Mouse (Mus musculus) intestine, embryonic 14.5 days (tissue): ENCODE results near the gene Mrpl12. TPM values are rescaled to one million over a fixed set of nuclear protein-coding genes. Genes with fewer than 3 reads are reported as not detected.
"Not testable (repeated sequence)": the region's sequence is repeated elsewhere in the genome, so short reads cannot be mapped to it uniquely, and the experiment has no call there.

Source experiments
- ATAC-seq: fragments of 200-750 bp; cut with Nextera tagmentation; replicated peaks from 2 replicates; pipeline ENCODE4 v1.8.0; 2017; ENCODE audit warnings: low read depth, moderate number of reproducible peaks, moderate TSS enrichment, moderate library complexity; ENCODE audit not compliant: low FRiP score, low TSS enrichment
- DNase-seq: peaks from one replicate; pipeline ENCODE4 v3.0.0-alpha.2; 2018; ENCODE audit warnings: low spot score
- H3K27ac ChIP-seq: fragments of 300-500 bp; sonication (generic); 2 replicates; pipeline ENCODE4 v1.5.1; 2014; ENCODE audit warnings: low read depth, mild to moderate bottlenecking, control low read depth
- H3K27me3 ChIP-seq: fragments of 300-500 bp; sonication (generic); replicated peaks from 2 replicates; pipeline ENCODE4 v1.6.1; 2014; ENCODE audit warnings: low read length, control low read depth; ENCODE audit not compliant: control insufficient read depth, insufficient read depth
- H3K36me3 ChIP-seq: fragments of 300-500 bp; sonication (generic); 2 replicates; pipeline ENCODE4 v1.6.1; 2014; ENCODE audit warnings: low read length, control low read depth; ENCODE audit not compliant: control insufficient read depth, insufficient read depth
- H3K4me1 ChIP-seq: fragments of 300-500 bp; sonication (generic); replicated peaks from 2 replicates; pipeline ENCODE4 v1.6.1; 2014; ENCODE audit warnings: low read length, control low read depth, mixed read lengths; ENCODE audit not compliant: control insufficient read depth, insufficient read depth
- H3K4me2 ChIP-seq: fragments of 300-500 bp; sonication (generic); 2 replicates; pipeline ENCODE4 v1.6.1; 2014; ENCODE audit warnings: low read length
- H3K4me3 ChIP-seq: fragments of 300-500 bp; sonication (generic); 2 replicates; pipeline ENCODE4 v1.5.1; 2014; ENCODE audit warnings: low read depth, low read length, control low read depth, mixed read lengths
- H3K9ac ChIP-seq: fragments of 300-500 bp; sonication (generic); 2 replicates; pipeline ENCODE4 v1.6.1; 2014; ENCODE audit warnings: mild to moderate bottlenecking, low read length
- H3K9me3 ChIP-seq: fragments of 300-500 bp; sonication (generic); 2 replicates; pipeline ENCODE4 v1.6.1; 2016; ENCODE audit warnings: low read length, control low read depth; ENCODE audit not compliant: control insufficient read depth
- WGBS: fragments of 180-500 bp; shearing (Covaris S2); extraction: QIAGEN DNeasy Blood & Tissue Kit; methylation state at CpG from one replicate; pipeline ENCODE4 v1.1.7; 2014; 5-methylcytosine and 5-hydroxymethylcytosine counted together
- polyA plus RNA-seq: library from polyadenylated mRNA; unstranded; fragments of >200 nt; fragmentation: Nextera tagmentation; extraction: Ambion mirVana; gene quantifications from 2 replicates; pipeline ENCODE4 v1.2.1, GENCODE M21; 2014

The Mrpl12 gene
- polyA plus RNA-seq, 1 experiment from 2014 or later: 226 TPM

GRCm38 (mm10) chr11:120508290-120508870 lies 24.0 kb downstream of the Mrpl12 start:
- Histone ChIP-seq H3K27ac (peak overlapping the region; percentile 7; the same call in 1 of the 2 replicates), H3K27me3 (no peaks in the 10 kb centered on the region), H3K9ac (no peak overlapping the region), H3K4me3 (no peak overlapping the region), H3K4me2 (no peak overlapping the region), H3K36me3 (no peaks in the 10 kb centered on the region), H3K9me3 (no peaks in the 10 kb centered on the region), H3K4me1 (peaks cover 4% of the 10 kb centered on the region; the same call in 1 of the 2 replicates)
- no peak for DNase-seq
- WGBS: 79% methylated on average over 9 of the region's 9 CpGs
- no peak for ATAC-seq

- H3K4me1 ChIP-seq: peaks cover 4% of the 10 kb centered on the region; the same call in 1 of the 2 replicates
- 0 out of 2 replicates have a peak overlapping the region, but pooled peaks have one; percentile 40 for H3K27ac ChIP-seq
- no peak overlapping the region for H3K4me2 ChIP-seq
- no peak for DNase-seq
- H3K9ac ChIP-seq: no peak overlapping the region
- no peak for ATAC-seq
- H3K27me3 ChIP-seq: no peaks in the 10 kb centered on the region
- no peaks in the 10 kb centered on the region for H3K36me3 ChIP-seq
- no peaks in the 10 kb centered on the region for H3K9me3 ChIP-seq
- no peak overlapping the region for H3K4me3 ChIP-seq
- WGBS: 60% methylated on average over 4 of the region's 4 CpGs
These were observed 25.5 kb downstream of the Mrpl12 start for GRCm38 (mm10) chr11:120509940-120510339.

GRCm38 (mm10) chr11:120510375-120511030 lies 26.1 kb downstream of the Mrpl12 start:
- Histone ChIP-seq H3K36me3 (no peaks in the 10 kb centered on the region), H3K4me2 (peak overlapping the region; percentile 47), H3K27ac (peak overlapping the region; percentile 40; the same call in 1 of the 2 replicates), H3K27me3 (no peaks in the 10 kb centered on the region), H3K9ac (0 out of 2 replicates have a peak overlapping the region, but pooled peaks have one; percentile 14), H3K9me3 (no peaks in the 10 kb centered on the region), H3K4me1 (peaks cover 4% of the 10 kb centered on the region; the same call in 1 of the 2 replicates), H3K4me3 (peak overlapping the region; percentile 16)
- DNase-seq: no peak
- WGBS: 11% methylated on average over 16 of the region's 16 CpGs
- ATAC-seq: no peak

- Histone ChIP-seq H3K4me3 (no peak overlapping the region), H3K27ac (no peak overlapping the region), H3K4me2 (no peak overlapping the region), H3K36me3 (no peaks in the 10 kb centered on the region), H3K27me3 (no peaks in the 10 kb centered on the region), H3K9me3 (no peaks in the 10 kb centered on the region), H3K9ac (no peak overlapping the region), H3K4me1 (peaks cover 4% of the 10 kb centered on the region; the same call in 1 of the 2 replicates)
- DNase-seq (no peak), ATAC-seq (no peak)
- 31% methylated on average over 6 of the region's 6 CpGs for WGBS
These were observed 28.5 kb downstream of the Mrpl12 start for GRCm38 (mm10) chr11:120512790-120513453.

- 86% methylated on average over 2 of the region's 2 CpGs for WGBS
- H3K27me3 ChIP-seq, H3K4me1 ChIP-seq, ATAC-seq, H3K27ac ChIP-seq, H3K4me2 ChIP-seq, H3K9me3 ChIP-seq, H3K4me3 ChIP-seq, H3K9ac ChIP-seq, H3K36me3 ChIP-seq, DNase-seq: not testable (repeated sequence)
These were observed 29.8 kb downstream of the Mrpl12 start for GRCm38 (mm10) chr11:120514262-120514661.

- DNase-seq (peak; percentile 98), ATAC-seq (peak; percentile 67)
- no peak overlapping the region for H3K4me3 ChIP-seq
- H3K36me3 ChIP-seq: no peaks in the 10 kb centered on the region
- H3K27me3 ChIP-seq: no peaks in the 10 kb centered on the region
- H3K9me3 ChIP-seq: no peaks in the 10 kb centered on the region
- H3K27ac ChIP-seq: no peak overlapping the region
- 17% methylated on average over 17 of the region's 17 CpGs for WGBS
- H3K4me2 ChIP-seq: no peak overlapping the region
- H3K9ac ChIP-seq: no peak overlapping the region
- no peaks in the 10 kb centered on the region; the same call in 1 of the 2 replicates for H3K4me1 ChIP-seq
These were observed 31.2 kb downstream of the Mrpl12 start for GRCm38 (mm10) chr11:120515611-120516010.

GRCm38 (mm10) chr11:120517147-120517546 lies 32.7 kb downstream of the Mrpl12 start:
- H3K9ac ChIP-seq: no peak overlapping the region
- H3K36me3 ChIP-seq: no peaks in the 10 kb centered on the region
- WGBS: 83% methylated on average over 4 of the region's 4 CpGs
- DNase-seq (no peak), ATAC-seq (no peak)
- H3K4me3 ChIP-seq: no peak overlapping the region
- no peaks in the 10 kb centered on the region for H3K9me3 ChIP-seq
- H3K4me2 ChIP-seq: no peak overlapping the region
- H3K27me3 ChIP-seq: no peaks in the 10 kb centered on the region
- H3K27ac ChIP-seq: no peak overlapping the region
- no peaks in the 10 kb centered on the region; the same call in 1 of the 2 replicates for H3K4me1 ChIP-seq

GRCm38 (mm10) chr11:120518027-120518426 lies 33.6 kb downstream of the Mrpl12 start:
- Histone ChIP-seq H3K36me3 (no peaks in the 10 kb centered on the region), H3K9me3 (no peaks in the 10 kb centered on the region), H3K4me2 (no peak overlapping the region), H3K4me3 (no peak overlapping the region), H3K27ac (no peak overlapping the region), H3K4me1 (no peaks in the 10 kb centered on the region; the same call in 1 of the 2 replicates), H3K27me3 (no peaks in the 10 kb centered on the region), H3K9ac (no peak overlapping the region)
- no peak for ATAC-seq
- DNase-seq: no peak
- WGBS: 66% methylated on average over 6 of the region's 6 CpGs
